Mouse (Mus musculus) ES-E14 (cell line): ENCODE measurements around the gene 7530416G11Rik. TPM values are rescaled to one million over a fixed set of nuclear protein-coding genes. Genes with fewer than 3 reads are reported as not detected.

Source experiments
- DNase-seq: peaks from one replicate; pipeline ENCODE4 v3.0.0-alpha.2; 2013; ENCODE audit warnings: low read depth, low spot score
- H3K27ac ChIP-seq: 2 replicates; pipeline ENCODE4 v1.5.1; 2012; ENCODE audit warnings: low read depth, mild to moderate bottlenecking, low read length, moderate library complexity, mixed read lengths; ENCODE audit not compliant: poor library complexity, insufficient read depth, severe bottlenecking
- H3K36me3 ChIP-seq: 2 replicates; pipeline ENCODE4 v1.6.1; 2012; ENCODE audit warnings: mild to moderate bottlenecking, low read length, moderate library complexity, mixed read lengths; ENCODE audit not compliant: control insufficient read depth, poor library complexity, insufficient read depth, severe bottlenecking
- H3K4me1 ChIP-seq, 2 experiments: fragments of 150-350 bp in 1 of 2; sonication (generic) in 1 of 2; 2 replicates each; pipeline ENCODE4 v1.6.1; 2012; ENCODE audit warnings: low read length in 2 of 2, mild to moderate bottlenecking in 1 of 2, mixed read lengths in 1 of 2; ENCODE audit not compliant: control insufficient read depth in 2 of 2, insufficient read depth in 2 of 2, poor library complexity in 1 of 2
- H3K4me3 ChIP-seq, 2 experiments: fragments of 150-350 bp in 1 of 2; sonication (generic) in 1 of 2; 2 replicates each; pipeline ENCODE4 v1.5.1; 2012; ENCODE audit warnings: low read length in 2 of 2, low read depth in 1 of 2, mild to moderate bottlenecking in 1 of 2, mixed read lengths in 1 of 2; ENCODE audit not compliant: insufficient read depth in 1 of 2, poor library complexity in 1 of 2, severe bottlenecking in 1 of 2
- H3K9ac ChIP-seq: 2 replicates; pipeline ENCODE4 v1.6.1; 2012; ENCODE audit warnings: low read depth, mild to moderate bottlenecking, low read length, mixed read lengths; ENCODE audit not compliant: poor library complexity, insufficient read depth, severe bottlenecking
- H3K9me3 ChIP-seq: fragments of 150-350 bp; sonication (generic); 2 replicates; pipeline ENCODE4 v1.6.1; 2012; ENCODE audit warnings: low read depth, mild to moderate bottlenecking, low read length; ENCODE audit not compliant: control insufficient read depth, insufficient read depth
- CHD2 ChIP-seq: IDR thresholded peaks from 2 replicates; pipeline ENCODE4 v1.6.1; 2014; ENCODE audit warnings: mild to moderate bottlenecking, low read depth, low read length, inconsistent platforms
- HCFC1 ChIP-seq: IDR thresholded peaks from 2 replicates; pipeline ENCODE4 v1.6.1; 2012; ENCODE audit warnings: low read length, inconsistent platforms, borderline replicate concordance; ENCODE audit not compliant: insufficient read depth
- MAFK ChIP-seq: IDR thresholded peaks from 2 replicates; pipeline ENCODE4 v1.6.1; 2014; ENCODE audit warnings: mild to moderate bottlenecking, low read depth, low read length, inconsistent platforms; ENCODE audit not compliant: insufficient read depth
- ZC3H11A ChIP-seq: IDR thresholded peaks from 2 replicates; pipeline ENCODE4 v1.6.1; 2012; ENCODE audit warnings: low read depth, mild to moderate bottlenecking, inconsistent platforms, low read length, borderline replicate concordance
- ZNF384 ChIP-seq: IDR thresholded peaks from 2 replicates; pipeline ENCODE4 v1.6.1; 2012; ENCODE audit warnings: low read depth, low read length, inconsistent platforms
- in situ Hi-C, 2 experiments: fragments of 600-800 bp; cut with MboI; formaldehyde crosslinking; loops; one replicate each; pipeline ENCODE4 v1.15.1; 2025; ENCODE audit warnings: low sequenced_read_pairs in 2 of 2, inconsistent platforms in 1 of 2; ENCODE audit not compliant: unreplicated experiment in 2 of 2
- total RNA-seq: library from RNA; depleted of rRNA; stranded (reverse); fragments of 300-350 nt; gene quantifications from 2 replicates; pipeline ENCODE4 v1.2.3, GENCODE M21; 2012

7530416G11Rik gene
- total RNA-seq, 1 experiment, result not detected

- no peak overlapping the region for H3K27ac ChIP-seq
- TF ChIP-seq ZC3H11A (no peak), CHD2 (no peak), HCFC1 (no peak), MAFK (no peak), ZNF384 (no peak)
- DNase-seq, result no peak
- in situ Hi-C loops, result no loop called here
- H3K4me1 ChIP-seq, result peaks cover 5 to 9% of the 10 kb centered on the region in 2 experiments; a peak in 3 of 4 replicates
- no peaks in the 10 kb centered on the region for H3K9me3 ChIP-seq
- no peak overlapping the region for H3K9ac ChIP-seq
- no peaks in the 10 kb centered on the region for H3K36me3 ChIP-seq
- H3K4me3 ChIP-seq, result no peak overlapping the region
Observed at GRCm38 (mm10) chr15:85489751-85490150, 13.3 kb downstream of the 7530416G11Rik start.

DNA sequence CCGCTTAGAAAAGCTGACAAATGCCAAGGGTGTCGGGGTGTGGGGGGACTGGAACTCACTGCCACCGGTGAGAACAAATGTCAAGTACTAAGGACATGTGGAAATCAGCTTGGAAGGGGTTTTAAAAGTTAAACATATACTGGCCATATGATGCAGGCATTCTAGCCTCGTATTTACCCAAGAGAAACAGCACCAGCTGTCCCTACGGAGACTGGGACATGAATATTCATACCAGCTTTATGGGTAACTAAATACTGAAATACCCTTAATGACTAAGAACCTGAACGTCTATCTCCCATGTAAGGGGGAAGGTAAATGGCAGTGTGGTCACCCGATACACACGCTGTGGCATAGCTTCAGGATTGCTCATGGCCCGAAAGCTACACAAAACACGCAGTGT, 14.1 kb downstream of the 7530416G11Rik start:
- DNase-seq, result no peak
- Histone ChIP-seq H3K9me3 (no peaks in the 10 kb centered on the region), H3K4me3 (no peak overlapping the region), H3K4me1 (peaks cover under 1% of the 10 kb centered on the region in 2 experiments; a peak in 1 of 4 replicates), H3K9ac (no peak overlapping the region), H3K27ac (no peak overlapping the region), H3K36me3 (no peaks in the 10 kb centered on the region)
- TF ChIP-seq MAFK, result no peak
- no peak for TF ChIP-seq ZC3H11A
- TF ChIP-seq CHD2, result no peak
- TF ChIP-seq ZNF384, result no peak
- TF ChIP-seq HCFC1, result no peak
- in situ Hi-C loops, result no loop called here

DNA sequence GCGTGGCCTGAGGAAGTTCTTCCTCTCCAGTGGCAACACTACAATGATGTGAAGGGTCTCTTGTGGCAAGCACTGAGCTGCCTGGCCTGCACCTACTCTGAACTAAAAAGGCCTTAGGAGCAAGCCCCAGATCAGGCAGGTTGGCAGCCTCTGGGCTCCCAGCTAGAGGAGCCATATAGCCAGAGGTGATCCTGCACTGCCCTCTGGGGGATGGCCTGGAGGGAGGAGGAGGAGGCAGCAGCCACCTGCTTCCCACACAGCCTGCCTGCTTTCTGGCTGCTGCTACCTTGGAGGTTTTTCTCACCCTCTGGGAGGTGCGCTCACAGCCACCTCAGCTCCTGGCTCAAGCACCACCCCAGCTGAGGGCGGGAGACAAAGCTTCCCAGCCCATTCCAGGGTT, 22.4 kb downstream of the 7530416G11Rik start:
- in situ Hi-C loops, result loop anchor here in 1 of 2 experiments (5.0 kb wide), 1 partner anchor 102 kb away; the partner anchor contains the start of gene Wnt7b
- peak; percentile 19 for DNase-seq
- Histone ChIP-seq H3K4me3 (no peak overlapping the region), H3K4me1 (peaks cover 0 to 19% of the 10 kb centered on the region in 2 experiments; a peak in 2 of 4 replicates), H3K9me3 (no peaks in the 10 kb centered on the region), H3K27ac (no peak overlapping the region), H3K36me3 (no peaks in the 10 kb centered on the region), H3K9ac (no peak overlapping the region)
- TF ChIP-seq ZNF384 (no peak), CHD2 (no peak), ZC3H11A (no peak; the same call in 1 of the 2 replicates), MAFK (no peak), HCFC1 (no peak)

- in situ Hi-C loops, result loop anchor here in 1 of 2 experiments (5.0 kb wide), 1 partner anchor 102 kb away; the partner anchor contains the start of gene Wnt7b
- peaks cover 0 to 19% of the 10 kb centered on the region in 2 experiments; a peak in 2 of 4 replicates for H3K4me1 ChIP-seq
- no peaks in the 10 kb centered on the region for H3K36me3 ChIP-seq
- no peak for DNase-seq
- H3K9ac ChIP-seq, result no peak overlapping the region
- TF ChIP-seq ZC3H11A (no peak), CHD2 (no peak), MAFK (no peak), ZNF384 (no peak), HCFC1 (no peak)
- H3K27ac ChIP-seq, result no peak overlapping the region
- no peaks in the 10 kb centered on the region for H3K9me3 ChIP-seq
- H3K4me3 ChIP-seq, result no peak overlapping the region
Observed at GRCm38 (mm10) chr15:85479919-85480318, 23.1 kb downstream of the 7530416G11Rik start.

DNA sequence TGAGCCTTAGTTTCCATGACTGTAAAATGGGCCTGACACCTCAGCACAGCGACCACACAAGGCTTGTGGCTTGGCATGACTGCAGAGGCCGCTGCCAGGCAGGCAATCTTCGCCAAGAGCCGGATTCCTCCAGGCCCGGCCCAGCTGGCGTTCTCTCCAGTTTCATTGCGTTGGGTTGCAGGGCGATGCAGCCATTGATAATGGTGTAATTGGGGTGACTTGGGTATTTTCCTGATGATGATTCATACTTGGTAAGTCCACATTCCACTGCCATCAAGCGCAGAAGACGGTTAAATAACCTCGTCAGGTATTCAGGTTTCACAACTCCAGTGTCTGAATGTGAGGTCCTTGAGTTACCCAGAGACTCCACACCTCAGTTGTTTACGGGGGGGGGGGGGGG, 23.7 kb downstream of the 7530416G11Rik start:
- no peak overlapping the region for H3K27ac ChIP-seq
- no peak overlapping the region for H3K9ac ChIP-seq
- in situ Hi-C loops, result no loop called here
- no peak for TF ChIP-seq ZNF384
- no peak for TF ChIP-seq ZC3H11A
- TF ChIP-seq HCFC1, result no peak
- no peak for TF ChIP-seq MAFK
- no peak for TF ChIP-seq CHD2
- no peaks in the 10 kb centered on the region for H3K9me3 ChIP-seq
- DNase-seq, result no peak
- H3K4me1 ChIP-seq, result peaks cover 0 to 19% of the 10 kb centered on the region in 2 experiments; a peak in 2 of 4 replicates
- H3K4me3 ChIP-seq, result no peak overlapping the region
- H3K36me3 ChIP-seq, result no peaks in the 10 kb centered on the region
